Mouse (Mus musculus): ENCODE data around the gene Tenm4.

DNA sequence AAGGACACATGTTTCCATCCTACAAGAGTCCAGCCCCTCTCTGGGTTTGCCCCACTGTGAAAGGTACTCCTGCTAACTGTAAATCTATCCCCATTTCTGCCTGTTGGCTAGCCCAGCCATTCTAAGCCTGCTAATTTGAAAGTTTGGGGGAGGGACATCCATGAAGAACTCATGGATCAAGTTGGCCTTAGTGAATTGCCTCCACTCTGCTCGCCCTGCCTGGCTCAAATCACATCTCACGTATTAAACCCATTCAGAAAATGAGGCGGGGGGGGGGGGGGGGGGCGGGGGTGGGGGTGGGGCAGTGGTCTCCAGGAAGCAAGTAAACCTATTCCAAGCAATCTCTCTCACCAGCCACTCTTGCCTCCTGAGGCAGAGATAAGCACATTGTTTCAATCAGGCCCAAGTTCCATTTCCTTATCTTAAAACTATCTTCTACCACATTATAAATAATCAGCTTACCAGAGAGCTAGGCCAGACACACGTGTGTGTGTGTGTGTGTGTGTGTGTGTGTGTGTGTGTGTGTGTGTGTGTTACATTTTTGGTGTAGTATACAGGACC is 429.4 kb downstream of the Tenm4 start:
- TF ChIP-seq CTCF (IDR thresholded peaks at IDR 0.05; ENCODE audit: low read depth, low read length) (no peak), TAL1 (conservative IDR thresholded peaks at IDR 0.05; ENCODE audit: low read depth, low read length) (no peak), GATA2 (IDR thresholded peaks at IDR 0.05; ENCODE audit: borderline replicate concordance, low read depth, low read length) (no peak), GATA1 (IDR thresholded peaks at IDR 0.05; ENCODE audit: borderline replicate concordance, low read length) (no peak), POLR2AphosphoS5 (IDR thresholded peaks at IDR 0.05; ENCODE audit: insufficient replicate concordance, low read depth, low read length) (no peak)

Measured in G1E (cell line).